Mouse (Mus musculus): ENCODE measurements around the gene Cxcr4.

Gene Cxcr4

DNA sequence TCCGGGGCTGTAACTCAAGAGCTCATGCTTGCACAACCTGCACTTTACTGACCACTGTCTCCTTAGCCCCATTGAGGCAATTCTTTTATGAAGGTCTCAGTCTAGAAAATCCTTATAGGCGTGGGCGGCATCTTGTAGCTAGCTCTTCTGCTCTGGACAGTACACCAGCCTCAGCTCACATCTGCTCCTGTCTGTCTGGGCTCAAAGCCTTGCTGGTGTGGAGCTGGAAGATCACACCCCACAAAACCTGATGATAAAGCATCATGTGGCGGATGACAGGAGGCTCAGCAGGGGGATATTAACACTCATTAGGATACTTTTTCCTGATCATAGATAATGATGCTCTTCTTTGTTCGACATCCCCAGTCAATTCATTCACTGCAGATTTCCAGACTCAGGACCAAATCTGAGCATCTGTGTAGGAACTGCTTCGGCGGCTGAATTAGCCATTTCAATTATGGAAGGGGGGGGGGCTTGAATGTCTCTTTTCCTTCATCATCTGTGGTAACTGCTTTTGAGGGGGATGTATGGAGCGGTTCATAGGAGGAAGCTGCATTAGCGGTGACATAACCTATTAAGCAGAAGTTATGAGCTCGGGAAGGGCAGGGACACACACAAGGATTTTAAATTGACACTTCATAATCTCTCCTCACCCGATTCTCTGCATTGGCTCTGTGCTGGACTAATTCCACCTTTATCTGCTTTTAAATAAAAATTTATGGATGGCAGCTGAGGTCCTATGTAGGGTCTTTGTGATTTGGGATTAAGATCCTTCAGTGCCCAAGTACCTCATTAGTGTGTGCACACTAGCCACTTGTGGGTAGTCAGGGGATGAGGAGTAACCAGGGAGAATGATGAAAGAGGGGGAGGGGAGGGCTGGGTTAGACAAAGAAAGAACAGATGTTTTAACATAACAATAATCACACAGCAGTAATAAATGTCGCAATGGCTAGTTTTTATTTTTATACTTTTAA is 24.6 kb downstream of the Cxcr4 start:
- DNase-seq, result no peak

DNA sequence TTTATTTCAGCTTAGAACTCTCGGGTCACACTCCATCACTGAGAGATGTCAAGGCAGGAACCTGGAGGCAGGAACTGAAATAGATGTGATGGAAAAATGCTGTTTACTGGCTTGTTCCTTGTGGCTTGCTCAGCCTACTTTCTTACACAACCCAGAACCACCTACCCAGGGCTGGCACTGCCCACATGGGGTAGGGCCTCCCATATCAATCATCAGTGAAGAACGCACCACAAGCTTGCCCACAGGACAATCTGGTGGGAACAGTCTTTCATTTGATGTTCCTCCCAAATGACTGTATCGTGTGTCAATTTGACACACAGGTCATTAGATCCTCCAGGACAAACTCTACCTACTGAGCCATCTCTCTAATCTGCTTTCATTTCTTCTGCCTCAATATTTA is 28.2 kb downstream of the Cxcr4 start:
- no peak for DNase-seq

DNA sequence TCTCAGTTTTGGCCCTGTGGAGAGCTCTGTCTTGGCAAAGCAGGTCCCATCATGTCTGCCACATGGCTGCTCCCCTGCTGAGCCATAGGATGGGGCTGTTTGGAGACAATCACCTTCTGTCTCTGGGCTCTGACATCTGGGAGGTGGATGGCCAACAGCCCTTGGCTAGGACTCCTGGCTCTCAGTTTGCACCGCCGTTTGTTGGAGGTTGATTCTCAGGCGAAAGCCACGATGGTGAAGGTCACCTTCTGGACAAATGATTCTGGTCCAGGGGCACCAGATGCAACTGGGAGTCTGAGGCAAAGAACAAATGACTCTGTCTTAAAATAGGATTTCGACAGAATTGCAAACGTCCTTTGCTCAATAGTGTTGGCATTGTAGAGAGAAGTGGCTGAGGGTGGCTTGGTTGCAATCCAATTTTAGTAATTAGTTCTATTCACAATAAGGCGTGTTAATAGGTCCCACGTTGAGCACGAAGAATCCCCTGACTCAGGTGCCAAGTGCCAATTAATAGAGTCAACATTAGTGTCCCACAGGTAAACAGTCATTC is 30.7 kb downstream of the Cxcr4 start:
- no peak for DNase-seq

DNA sequence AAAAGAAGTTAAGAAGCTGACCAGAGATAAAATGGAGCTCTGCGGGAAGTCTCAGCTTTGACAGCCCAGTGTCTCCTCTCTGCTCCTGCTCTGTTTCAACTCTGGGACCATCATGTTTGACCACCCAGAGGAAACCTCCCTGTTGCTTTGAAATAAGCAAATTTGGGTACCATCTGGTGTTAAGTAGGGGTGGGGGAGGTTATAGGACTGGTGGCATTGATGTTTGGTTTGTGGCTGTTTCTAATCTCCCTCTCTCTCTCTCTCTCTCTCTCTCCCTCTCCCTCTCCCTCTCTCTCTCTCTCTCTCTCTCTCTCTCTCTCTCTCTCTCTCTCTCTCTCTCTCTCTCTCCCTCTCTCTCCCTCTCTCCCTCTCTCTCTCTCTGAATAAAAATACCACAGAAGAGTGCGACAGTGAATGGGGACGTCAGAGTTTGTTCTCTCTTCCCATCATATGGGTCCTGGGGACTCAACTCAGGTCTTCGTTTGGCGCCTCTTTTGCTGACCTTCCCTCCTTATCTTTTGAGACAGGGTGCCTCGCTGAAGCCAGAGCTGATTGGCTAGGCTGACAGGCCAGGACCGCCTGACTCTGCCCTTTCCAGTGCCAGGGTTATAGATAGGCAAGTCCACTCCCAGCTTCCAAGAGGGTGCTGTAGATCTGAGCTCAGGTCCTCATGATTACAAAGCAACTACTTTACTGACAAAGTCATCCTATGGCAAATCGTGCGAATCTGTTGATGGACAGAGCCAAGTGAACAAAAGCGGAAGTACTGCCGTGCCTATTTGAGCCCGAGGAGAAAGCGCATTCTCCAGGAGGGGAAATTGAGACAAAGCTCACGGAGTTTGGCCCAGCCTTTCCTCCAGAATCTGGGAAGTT is 31.4 kb downstream of the Cxcr4 start:
- no peak for DNase-seq

DNA sequence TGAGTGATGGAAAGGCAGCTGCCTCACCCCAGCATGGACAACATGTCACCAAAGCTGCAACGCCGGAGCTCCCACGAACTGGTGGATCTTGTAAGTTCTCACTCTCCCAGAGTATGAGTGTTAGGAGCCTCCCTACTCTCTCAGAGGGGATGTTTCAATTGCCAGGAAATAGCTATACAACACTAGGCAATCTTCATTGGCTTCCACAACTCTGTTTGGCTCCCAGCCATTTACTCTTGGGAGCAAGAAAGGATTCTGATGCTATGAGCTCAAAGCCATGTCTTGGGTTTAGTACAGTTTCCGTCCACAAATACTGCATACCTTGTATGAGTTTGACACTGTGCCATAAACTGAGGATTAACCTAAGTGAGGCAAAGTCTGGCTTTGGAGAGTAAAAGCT is 34.1 kb downstream of the Cxcr4 start:
- DNase-seq, result no peak

DNA sequence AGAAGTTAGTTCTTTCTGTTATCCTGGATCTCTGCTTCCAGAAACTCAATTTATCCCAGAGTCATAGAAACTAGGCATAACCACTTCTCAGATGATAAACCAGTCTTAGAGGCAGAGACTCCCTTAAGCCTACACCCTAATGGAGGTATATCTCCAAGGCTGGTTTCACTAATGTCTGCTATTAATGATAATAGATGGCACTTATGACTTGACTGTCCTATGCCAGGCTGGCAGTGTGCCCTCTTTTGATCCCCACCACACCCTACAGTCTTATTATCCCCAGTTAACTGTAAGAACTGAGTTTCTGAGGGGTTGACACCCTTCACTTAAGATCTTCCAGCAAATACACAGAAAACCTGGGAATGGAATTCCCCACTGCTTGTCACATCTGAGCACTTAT is 39.5 kb downstream of the Cxcr4 start:
- no peak for DNase-seq

DNA sequence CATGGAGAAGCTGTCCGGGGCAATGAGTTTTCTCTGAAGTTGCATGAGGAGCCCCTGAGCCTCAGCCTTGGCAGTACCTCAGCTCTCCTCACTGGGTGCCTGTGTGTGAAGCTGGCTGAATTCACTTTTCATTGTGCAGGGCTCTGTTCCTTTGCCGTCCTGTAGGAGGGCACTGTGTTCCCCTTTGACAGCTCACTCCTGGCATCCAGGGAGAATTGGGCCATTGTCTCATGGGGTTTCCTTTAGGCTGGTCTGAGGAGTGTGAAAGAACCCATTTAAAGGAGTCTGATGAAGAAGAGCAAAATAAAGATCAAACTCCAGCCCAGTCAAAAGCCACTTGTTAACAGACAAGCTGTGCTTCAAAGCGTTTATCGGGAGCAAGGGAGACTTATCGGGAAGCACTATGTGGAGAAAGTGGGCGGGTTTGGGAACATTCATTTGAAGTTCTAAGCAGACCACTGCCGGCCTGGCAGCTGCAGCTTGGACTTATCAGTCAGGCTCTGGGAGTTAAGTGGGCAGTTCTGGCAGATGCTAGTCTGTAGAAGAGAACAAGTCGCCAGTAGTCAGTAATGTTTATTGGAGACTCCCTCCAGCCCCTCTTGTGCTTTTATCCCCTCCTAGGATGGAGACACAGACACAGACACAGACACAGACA is 40.2 kb downstream of the Cxcr4 start:
- DNase-seq, result no peak

DNA sequence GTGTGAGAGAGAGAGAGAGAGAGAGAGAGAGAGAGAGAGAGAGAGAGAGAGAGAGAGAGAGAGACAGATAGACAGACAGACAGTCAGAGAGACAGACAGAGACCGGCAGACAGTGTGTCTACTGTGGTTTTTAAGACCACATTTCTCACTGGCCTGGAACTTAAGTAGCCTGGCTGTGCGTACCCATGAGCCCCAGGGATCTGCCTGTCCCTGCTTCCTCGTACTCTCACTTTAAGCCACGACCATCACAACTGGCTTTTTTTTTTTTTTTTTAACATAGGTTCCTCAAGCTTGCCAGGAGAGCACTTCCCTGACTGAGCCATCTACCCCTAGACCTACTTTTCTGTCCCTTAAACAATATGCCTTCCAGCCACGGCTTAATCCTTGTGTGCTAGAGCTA is 42.7 kb downstream of the Cxcr4 start:
- DNase-seq, result no peak

DNA sequence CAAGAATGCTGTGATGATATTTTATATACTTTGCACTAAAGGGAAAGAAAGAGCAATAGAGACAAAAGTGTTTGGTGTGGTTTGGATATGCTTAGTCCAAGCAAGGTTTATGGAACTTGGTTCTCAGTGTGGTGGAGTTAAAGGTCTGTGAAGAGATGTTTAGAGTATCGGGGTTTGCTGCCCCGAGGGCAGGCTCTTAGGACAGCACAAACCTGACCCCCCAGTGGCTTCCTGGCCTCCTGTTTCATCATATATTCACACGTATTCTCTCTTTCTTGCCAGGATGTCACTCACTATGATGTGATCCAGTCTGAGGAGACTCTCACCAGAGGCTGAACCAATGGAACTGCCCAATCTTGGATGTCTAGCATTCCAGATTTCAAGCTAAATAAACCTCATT is 43.1 kb downstream of the Cxcr4 start:
- no peak for DNase-seq

DNA sequence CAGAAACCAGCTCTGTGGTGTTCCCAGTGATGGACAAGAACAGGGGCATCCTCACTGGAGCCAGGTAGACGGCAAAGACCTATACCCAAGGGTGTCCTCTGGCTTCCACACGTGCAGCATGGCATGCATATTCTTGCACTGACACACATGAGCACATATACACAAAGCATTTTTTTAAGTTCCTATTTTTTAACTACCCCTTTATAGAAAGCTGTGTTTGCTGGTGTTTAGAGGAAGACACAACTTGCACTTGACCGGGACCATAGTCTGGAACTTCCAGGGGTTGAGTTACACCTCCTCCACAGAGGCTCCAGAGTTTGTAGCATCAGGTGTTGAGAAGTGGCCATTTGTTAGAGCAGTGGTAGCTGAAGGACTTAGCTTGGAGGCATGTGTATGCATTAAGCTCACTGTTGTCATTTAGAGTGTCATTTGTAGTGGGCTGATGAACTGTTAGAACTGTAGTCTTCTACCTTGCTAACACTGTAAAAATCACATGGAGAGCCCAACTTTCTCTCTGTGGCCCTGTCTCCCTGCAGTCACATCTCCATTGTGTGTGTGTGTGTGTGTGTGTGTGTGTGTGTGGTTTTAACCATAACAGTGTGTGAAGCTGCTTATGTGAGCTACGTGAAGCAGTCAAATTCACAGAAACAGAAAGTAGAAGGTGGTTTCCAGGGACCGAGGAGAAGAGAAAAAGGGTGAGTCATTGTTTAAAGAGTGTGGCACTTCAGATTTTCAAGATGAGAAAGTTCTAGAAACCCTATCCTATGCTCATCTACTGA is 43.7 kb downstream of the Cxcr4 start:
- no peak for DNase-seq

DNA sequence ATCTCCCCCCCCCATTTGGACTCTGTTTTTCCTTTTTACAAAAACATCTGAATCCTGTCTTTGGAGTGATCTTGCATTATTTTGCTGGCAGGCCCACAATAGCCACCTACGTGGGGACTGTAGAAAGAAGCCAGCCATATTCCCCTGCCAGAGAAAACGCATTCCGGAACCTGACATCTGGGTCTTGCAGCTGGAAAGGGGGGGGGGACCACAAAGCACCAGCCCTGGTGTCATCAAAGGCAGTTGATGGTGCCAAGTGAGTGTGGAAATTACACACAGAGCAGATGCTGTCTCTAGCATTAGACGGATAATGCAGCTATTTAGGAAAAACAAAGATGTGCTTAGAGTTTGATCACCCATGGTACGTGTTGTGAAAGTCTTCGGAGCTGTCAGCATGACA is 46.4 kb downstream of the Cxcr4 start:
- DNase-seq, result no peak

DNA sequence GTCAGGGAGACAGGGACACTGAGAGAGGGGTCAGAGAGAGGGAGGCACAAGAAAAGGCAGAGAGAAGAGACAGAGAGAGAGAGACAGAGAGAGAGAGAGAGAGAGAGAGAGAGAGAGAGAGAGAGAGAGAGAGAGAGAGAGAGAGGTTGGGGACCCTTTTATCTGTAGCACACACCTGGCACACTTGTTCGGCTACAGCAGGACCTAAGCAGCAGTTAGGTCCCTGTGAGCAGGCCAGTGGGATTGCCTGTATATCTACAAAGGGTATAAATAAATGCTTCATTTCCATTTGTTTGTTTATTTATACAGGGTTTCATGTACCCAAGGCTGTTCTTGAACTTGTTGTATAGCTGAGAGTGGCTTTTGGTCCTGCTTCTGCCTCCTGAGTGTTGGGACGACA is 49.0 kb downstream of the Cxcr4 start:
- DNase-seq, result no peak

DNA sequence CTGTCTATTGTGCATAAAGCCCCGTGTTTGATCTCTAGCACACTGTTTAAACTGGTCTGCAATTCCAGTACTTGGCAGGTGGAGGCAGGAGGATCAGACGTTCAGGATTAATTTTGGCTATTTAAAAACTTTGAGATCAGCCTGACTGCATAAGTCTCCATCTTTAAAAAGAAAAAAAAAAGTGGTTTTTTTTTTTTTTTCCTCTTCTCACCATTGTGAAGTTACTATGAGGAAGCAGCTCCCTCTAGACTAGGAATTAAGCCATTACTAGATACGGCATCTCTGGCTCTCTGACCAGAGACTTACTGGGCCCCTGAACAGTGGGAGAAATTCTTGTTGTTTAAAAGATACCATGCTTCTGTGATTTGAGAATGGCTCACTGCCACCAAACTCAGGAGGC is 49.5 kb downstream of the Cxcr4 start:
- no peak for DNase-seq

DNA sequence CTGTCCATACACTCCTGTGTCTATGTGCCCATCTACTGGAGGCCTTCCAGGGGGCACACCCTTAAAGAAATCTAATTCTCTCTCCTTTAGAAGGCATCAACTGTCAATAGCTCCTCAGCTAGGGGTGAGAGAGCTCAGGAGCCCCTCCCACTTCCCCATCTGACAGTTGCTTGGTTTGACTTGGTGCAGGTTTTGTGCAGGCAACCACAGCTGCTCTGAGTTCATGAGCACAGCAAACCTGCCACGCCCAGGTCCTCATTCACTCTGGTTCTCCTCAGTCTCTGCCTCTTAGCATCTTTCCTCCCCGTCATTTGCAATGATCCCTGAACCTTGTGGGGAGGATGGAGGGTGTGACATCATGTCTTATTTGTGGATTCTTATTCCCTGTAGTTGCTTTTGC is 51.9 kb downstream of the Cxcr4 start:
- DNase-seq, result no peak

DNA sequence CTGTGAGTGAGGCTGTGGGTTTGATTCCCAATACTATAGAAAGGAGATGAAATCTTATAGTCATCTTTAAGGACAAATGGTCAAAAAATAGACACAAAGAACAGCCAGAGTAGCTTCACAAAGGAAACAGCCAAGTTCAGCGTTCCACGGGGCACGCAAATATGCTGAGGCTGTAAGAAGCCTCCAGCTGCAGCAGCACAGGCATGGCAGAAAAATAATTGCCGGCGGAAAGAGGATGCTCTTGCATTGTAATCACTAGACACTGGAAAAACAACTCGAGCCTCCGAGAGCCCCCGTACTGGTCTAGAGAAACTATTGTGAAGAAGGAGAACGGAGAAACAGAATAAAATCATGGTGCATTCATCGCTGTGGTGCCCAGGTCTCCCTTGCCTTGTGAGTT is 52.5 kb downstream of the Cxcr4 start:
- no peak for DNase-seq
